Mouse (Mus musculus): ENCODE results near the gene Lyrm4.

GRCm38 (mm10) chr13:36031959-36032358, 85.4 kb downstream of the Lyrm4 start:
- TF ChIP-seq CTCF (conservative IDR thresholded peaks at IDR 0.05; ENCODE audit: low read length): no peak
- TF ChIP-seq POU5F1 (IDR thresholded peaks at IDR 0.05; ENCODE audit: borderline replicate concordance, low read length): no peak
